Mouse (Mus musculus) thymus, adult 2 months (tissue): Measurements from ENCODE around the gene Nrg3.

Experiments
- CTCF ChIP-seq: fragments of 200-500 bp; IDR thresholded peaks from 2 replicates; pipeline ENCODE4 v1.5.1; 2012; ENCODE audit warnings: mild to moderate bottlenecking, control low read depth, low read length, moderate library complexity, borderline replicate concordance; ENCODE audit not compliant: control insufficient read depth, poor library complexity, insufficient read depth; ENCODE audit errors: extremely low read depth
- POLR2A ChIP-seq: fragments of 200-500 bp; IDR thresholded peaks from 2 replicates; pipeline ENCODE4 v1.6.1; 2012; ENCODE audit warnings: mild to moderate bottlenecking, low read length, control low read depth, moderate library complexity; ENCODE audit not compliant: control insufficient read depth, poor library complexity, insufficient read depth; ENCODE audit errors: extremely low read depth

DNA sequence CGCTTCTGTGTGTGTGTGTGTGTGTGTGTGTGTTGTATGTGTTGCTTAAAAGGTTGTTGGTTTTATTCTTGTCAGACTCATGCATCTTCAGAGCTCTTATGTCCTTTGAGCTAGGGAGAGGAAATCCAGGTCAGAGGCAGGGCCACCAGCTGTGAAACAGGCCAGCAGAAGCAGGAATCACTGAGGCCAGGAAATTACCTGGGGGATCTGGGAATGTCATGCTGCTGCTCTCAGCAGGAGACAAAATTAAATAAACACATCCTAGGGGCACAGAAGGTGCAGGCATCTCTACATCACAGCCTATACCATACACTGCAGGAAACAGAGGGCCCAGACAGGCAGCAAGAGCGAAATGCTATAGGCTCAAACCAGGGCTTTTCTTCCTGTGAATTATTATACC is 299.2 kb downstream of the Nrg3 start:
- TF ChIP-seq CTCF: no peak
- no peak for TF ChIP-seq POLR2A
